Mouse (Mus musculus) megakaryocyte-erythroid progenitor cell, adult 5-6 weeks (primary cell): ENCODE data around the gene Zc3h12b. TPM values are rescaled to one million over a fixed set of nuclear protein-coding genes. Genes with fewer than 3 reads are reported as not detected.
"Not testable (repeated sequence)": the region's sequence is repeated elsewhere in the genome, so short reads cannot be mapped to it uniquely, and the experiment has no call there.

Experiments used
- ATAC-seq: replicated peaks from 2 replicates; pipeline ENCODE4 v1.8.0; 2016; ENCODE audit warnings: mild to moderate bottlenecking, inconsistent platforms; ENCODE audit not compliant: severe bottlenecking, poor library complexity, low FRiP score, low TSS enrichment
- total RNA-seq, 2 experiments: library from RNA; stranded (forward) in 1 of 2; stranded (reverse) in 1 of 2; fragments of 200-1000, 215-1000 nt in 1 of 2; fragments of >200 nt in 1 of 2; fragmentation: Nextera tagmentation in 1 of 2; gene quantifications; 2 replicates each; pipeline ENCODE4 v1.2.3; 2014 to 2017

The Zc3h12b gene
- 0.35 and 1.4 TPM in 2 replicates for total RNA-seq (2014; fragmentation: Nextera tagmentation)
- total RNA-seq (2017), result 0.28 and 0.80 TPM in 2 replicates

- ATAC-seq, result peak; percentile 99
Observed at GRCm38 (mm10) chrX:95711227-95712111, at the start of gene Zc3h12b. Zc3h12b (plus strand) TSS chrX:95711678.

DNA sequence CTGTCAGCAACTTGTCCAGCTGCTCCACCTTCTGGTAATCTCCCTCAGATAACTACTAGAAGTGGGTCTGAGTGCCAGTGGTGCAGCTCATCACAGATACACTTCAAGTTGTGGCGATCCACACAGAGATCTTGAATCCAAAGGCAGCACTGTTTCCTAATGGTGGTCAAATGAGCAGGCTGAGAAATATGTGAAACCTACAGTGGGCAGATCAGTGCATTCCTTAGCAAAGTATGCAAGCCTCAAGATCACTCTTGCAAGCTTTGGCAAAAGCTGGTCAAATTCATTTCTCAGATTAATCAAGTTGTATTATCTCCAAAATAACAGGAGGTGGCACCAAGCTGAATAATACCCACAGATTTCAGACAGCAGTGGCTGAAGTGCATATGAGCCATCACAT is 29.3 kb upstream of the Zc3h12b start:
- ATAC-seq, result no peak

DNA sequence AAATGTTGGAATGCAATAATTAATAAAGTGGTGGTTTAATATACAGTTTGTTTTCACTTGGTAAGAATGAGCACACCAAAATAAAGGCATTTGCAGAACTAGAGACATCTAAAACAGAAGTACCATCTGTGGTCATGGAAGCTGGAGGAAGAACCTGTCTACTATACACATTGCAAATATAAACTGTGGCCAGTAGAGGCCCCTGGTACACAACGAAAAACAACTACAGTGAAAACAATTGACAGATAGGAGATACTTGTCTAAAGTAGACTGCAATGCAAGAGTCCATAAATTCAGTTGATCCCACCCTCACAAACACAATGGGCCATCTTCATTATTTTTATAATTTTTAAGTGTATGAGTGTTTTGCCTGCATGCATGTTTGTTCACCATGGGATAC is 24.4 kb upstream of the Zc3h12b start:
- ATAC-seq, result no peak; the same call in 1 of the 2 replicates

DNA sequence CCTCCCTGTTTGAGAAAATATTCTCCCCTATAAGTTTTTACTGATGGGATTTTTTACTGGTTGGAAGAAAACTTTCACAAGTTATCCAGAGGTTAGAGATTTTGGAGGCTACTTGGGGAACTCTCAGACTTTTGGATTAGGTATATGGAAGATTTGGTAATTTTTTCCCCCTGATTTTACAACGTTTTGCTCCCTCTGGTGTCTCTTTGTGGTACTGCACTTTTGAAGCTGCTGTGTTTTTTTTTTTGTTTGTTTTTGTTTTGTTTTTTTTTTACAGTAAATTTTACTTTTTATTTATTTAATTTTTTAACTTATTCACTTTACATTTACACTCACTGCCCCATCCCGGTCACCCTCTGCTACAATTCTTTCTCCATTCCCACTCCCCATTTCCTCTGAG is 26.8 kb downstream of the Zc3h12b start:
- no peak for ATAC-seq

- ATAC-seq, result no peak
Observed at GRCm38 (mm10) chrX:95795881-95796280, 84.4 kb downstream of the Zc3h12b start.

- no peak for ATAC-seq
Observed at GRCm38 (mm10) chrX:95801790-95802189, 90.3 kb downstream of the Zc3h12b start.

DNA sequence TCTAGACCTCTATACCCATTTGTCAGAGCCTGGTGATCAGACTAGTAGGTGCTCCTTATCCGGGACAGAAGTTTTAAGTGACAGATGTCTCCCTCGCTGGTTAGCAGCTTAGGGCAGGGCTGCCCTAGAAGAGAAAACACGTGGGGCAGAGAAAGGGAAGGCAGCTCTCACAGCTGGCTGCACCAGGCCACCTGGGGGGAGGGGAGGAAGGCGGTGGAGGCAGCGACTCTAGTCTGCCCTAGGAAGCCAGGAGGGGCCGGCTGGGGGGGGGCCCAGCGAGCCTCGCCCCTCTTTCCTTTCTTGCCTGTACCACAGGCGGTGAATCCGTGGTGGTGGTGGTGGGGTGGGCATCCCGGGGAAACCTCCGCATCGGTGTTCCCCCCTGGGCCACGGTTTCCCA is 141.3 kb downstream of the Zc3h12b start:
- no peak for ATAC-seq

- no peak for ATAC-seq
Observed at GRCm38 (mm10) chrX:95881111-95881510, 169.6 kb downstream of the Zc3h12b start.

GRCm38 (mm10) chrX:95902716-95903115 is 191.2 kb downstream of the Zc3h12b start:
- no peak for ATAC-seq

GRCm38 (mm10) chrX:95935481-95935880 is 224.0 kb downstream of the Zc3h12b start:
- no peak for ATAC-seq

- ATAC-seq, result no peak
Observed at GRCm38 (mm10) chrX:95945496-95945895, 234.0 kb downstream of the Zc3h12b start.

DNA sequence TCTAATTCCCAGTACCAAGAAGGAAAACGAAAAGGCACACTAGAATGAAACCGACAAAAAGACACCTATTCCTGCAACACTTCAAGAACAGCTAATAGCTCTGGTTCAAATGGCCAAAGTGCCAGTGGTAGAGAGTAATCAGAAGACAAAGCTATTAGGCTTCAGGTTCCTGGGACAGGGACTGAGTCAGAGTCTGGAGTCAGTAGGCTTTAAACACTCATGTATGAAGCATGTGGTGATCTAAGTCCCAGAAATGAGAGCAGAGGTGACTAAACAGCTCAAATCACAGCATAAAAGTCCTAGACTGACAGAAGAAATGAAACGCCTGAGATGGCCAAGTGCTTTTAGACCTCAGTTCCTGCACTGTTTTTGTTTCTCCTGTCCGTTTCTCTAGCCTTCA is 236.7 kb downstream of the Zc3h12b start:
- ATAC-seq, result no peak

- ATAC-seq, result peak; percentile 81
Observed at GRCm38 (mm10) chrX:95950776-95951175, 239.3 kb downstream of the Zc3h12b start.

DNA sequence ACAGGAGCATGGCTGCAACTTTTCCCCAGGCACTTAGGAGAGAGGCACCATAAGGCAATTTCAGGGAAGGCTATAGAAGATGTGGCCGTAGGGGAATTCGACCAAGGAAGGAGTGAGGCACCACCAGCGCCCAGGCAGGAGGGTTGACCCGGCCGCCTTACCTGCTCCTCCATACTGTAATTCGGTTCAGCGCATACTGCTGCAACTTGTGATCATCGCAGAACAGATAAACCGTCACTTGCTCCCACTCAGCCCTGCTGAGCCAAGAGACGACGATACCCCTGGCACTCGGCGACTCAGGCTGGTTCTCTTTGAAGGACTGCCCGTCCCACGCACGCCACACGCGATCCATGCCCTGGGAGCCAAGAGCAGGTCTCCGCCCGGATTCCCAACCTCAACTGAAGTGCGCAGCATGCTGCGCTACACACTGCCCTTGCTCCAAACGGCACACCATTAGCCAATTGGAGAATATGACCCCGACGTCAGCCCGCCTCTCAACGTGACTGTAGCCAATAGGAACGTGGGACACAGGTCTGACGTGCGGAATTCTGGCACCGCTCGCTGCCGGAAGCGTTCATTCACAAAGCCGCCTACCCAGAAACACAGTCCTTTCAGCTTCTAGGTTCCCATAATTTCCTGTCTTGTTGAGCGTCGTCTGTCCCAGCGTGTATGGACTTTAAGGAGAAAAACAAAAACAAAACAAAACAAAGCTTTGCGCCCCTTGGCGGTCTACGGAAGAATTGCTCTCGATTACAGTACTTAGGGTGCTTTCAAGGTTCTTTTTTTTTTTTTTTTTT is 245.2 kb downstream of the Zc3h12b start, which contains the start of gene Las1l:
Gene Las1l (minus strand): TSS at position 466 of the 797 bp plus-strand sequence.
- ATAC-seq, result peak; percentile 100

DNA sequence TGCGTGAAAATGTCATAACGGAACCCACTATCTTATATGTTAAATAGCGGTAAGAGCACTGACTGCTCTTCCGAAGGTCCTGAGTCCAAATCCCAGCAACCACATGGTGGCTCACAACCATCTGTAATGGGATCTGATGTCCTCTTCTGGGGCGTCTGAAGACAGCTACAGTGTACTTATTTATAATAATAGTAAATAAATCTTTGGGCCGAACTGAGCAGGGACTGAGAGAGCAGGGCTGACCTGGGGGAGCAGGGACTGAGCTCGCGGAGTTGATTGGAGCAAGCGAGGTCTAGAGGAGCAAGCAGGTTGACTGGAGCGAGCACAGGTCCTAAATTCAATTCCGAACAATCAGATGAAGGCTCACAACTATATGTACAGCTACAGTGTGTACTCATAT is 246.0 kb downstream of the Zc3h12b start:
- not testable (repeated sequence) for ATAC-seq

DNA sequence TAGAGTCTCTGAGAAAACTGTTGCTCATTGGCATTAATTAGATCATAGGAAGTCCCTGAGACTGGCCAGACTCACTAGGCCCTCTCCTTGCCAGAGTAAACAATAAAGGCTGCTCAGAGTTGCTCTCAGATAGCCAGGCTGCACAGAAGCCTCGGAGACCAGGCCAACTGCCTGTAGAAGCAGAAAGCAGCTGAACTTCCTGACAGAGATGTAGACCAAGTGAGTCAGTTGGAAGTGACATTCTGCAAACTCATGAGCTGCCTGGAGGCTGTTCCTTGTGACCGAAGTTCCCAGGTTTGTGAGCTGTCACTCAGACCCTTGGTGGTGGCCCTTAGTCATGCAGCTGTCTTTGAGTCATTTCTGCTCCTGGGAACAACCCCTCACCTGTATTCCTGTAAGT is 251.9 kb downstream of the Zc3h12b start:
- no peak for ATAC-seq

GRCm38 (mm10) chrX:95965036-95965435 is 253.6 kb downstream of the Zc3h12b start:
- ATAC-seq, result no peak

- ATAC-seq, result peak; percentile 88
Observed at GRCm38 (mm10) chrX:95967847-95968593, 256.5 kb downstream of the Zc3h12b start.

- peak; percentile 94 for ATAC-seq
Observed at GRCm38 (mm10) chrX:95968594-95968965, 257.1 kb downstream of the Zc3h12b start.

DNA sequence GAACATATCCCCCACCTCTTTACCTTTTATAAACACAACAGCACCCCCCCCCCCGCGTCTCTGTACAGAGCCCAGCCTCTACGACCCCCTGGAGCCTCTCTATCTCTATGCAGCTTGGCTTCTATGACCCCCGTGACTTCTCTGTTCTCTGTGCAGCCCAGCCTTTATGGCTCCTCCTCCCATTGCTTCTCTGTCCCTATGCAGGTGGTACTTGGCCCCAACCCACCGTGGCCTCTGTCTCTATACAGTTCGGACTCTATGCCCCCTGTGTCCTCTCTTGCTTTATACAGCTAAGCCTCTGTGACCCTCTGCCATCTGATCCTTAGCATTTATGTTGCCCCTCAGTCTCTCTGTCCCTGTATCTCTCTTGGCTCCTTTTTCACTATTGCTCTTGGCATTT is 257.6 kb downstream of the Zc3h12b start:
- ATAC-seq, result no peak
